Mouse (Mus musculus): Measurements from ENCODE around the gene Prkacb.

DNA sequence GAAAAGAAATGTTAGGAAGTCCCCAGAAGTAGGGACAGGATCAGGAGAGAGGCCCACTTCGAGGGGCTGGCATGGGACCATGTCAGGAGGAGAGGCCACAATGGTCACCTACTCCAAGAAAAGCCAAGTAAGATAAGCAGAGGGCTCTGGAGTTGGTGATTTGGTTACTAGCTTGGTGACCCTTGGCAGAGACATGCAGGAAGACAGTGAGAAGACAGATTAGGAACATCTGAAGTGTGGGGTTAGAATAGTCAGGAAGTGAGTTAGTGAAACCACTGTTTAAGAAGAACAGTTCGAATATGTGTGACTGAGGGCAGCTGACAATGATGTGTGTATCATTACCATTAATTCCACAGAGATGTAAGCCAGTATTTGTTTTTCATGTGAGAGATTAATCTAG is 58.5 kb downstream of the Prkacb start:
- no peak for TF ChIP-seq POLR2A (IDR thresholded peaks at IDR 0.05; ENCODE audit: low read depth, low read length)
- no peak for TF ChIP-seq CTCF (IDR thresholded peaks at IDR 0.05; ENCODE audit: extremely low read depth, insufficient read depth, insufficient read length, insufficient replicate concordance)

Data from spleen, adult 2 months (tissue).